Mouse (Mus musculus) C2C12 (cell line): ENCODE measurements around the gene Shc2.

Experiments
- CEBPB ChIP-seq: IDR thresholded peaks from one replicate; pipeline ENCODE4 v1.6.1; 2011; ENCODE audit warnings: low read depth, mild to moderate bottlenecking, control low read depth, moderate library complexity
- CTCF ChIP-seq: IDR thresholded peaks from one replicate; pipeline ENCODE4 v1.5.1; 2011; ENCODE audit not compliant: control insufficient read depth, insufficient read depth, insufficient read length
- FOSL1 ChIP-seq: IDR thresholded peaks from one replicate; pipeline ENCODE4 v1.8.0; 2011; ENCODE audit warnings: mild to moderate bottlenecking, low read length; ENCODE audit not compliant: poor library complexity, insufficient read depth, severe bottlenecking
- MAX ChIP-seq: IDR thresholded peaks from one replicate; pipeline ENCODE4 v1.6.1; 2011; ENCODE audit warnings: mild to moderate bottlenecking, control low read depth
- MYOD1 ChIP-seq: IDR thresholded peaks from one replicate; pipeline ENCODE4 v1.6.1; 2011; ENCODE audit warnings: low read depth; ENCODE audit not compliant: control insufficient read depth, insufficient read length
- MYOG ChIP-seq: IDR thresholded peaks from one replicate; pipeline ENCODE4 v1.6.1; 2011; ENCODE audit not compliant: control insufficient read depth, insufficient read length; ENCODE audit errors: extremely low read depth
- USF1 ChIP-seq: IDR thresholded peaks from one replicate; pipeline ENCODE4 v1.6.1; 2011; ENCODE audit warnings: low read depth, mild to moderate bottlenecking, control low read depth, moderate library complexity

GRCm38 (mm10) chr10:79687513-79687912 is 49.8 kb upstream of the Shc2 start:
- TF ChIP-seq MYOD1 (no peak), CTCF (no peak), MAX (no peak), CEBPB (no peak), MYOG (no peak), FOSL1 (no peak), USF1 (no peak)
